Mouse (Mus musculus) liver, adult 2 months (tissue): ENCODE measurements around the gene Slc25a1. TPM values are rescaled to one million over a fixed set of nuclear protein-coding genes. Genes with fewer than 3 reads are reported as not detected.

Experiments used
- DNase-seq: peaks from one replicate; pipeline ENCODE4 v3.0.0-alpha.2; 2011; ENCODE audit warnings: low read depth, low spot score; ENCODE audit errors: extremely low read depth
- H3K27ac ChIP-seq: fragments of 200-500 bp; replicated peaks from 2 replicates; pipeline ENCODE4 v1.5.1; 2012; ENCODE audit warnings: low read depth, mild to moderate bottlenecking, control low read depth, inconsistent platforms, low read length; ENCODE audit not compliant: insufficient read depth
- H3K27me3 ChIP-seq: fragments of 200-500 bp; 2 replicates; pipeline ENCODE4 v1.6.1; 2012; ENCODE audit warnings: mild to moderate bottlenecking, moderate library complexity, low read length, inconsistent platforms; ENCODE audit not compliant: control insufficient read depth, insufficient read depth
- H3K36me3 ChIP-seq: fragments of 200-500 bp; 2 replicates; pipeline ENCODE4 v1.6.1; 2012; ENCODE audit warnings: low read length, inconsistent platforms; ENCODE audit not compliant: control insufficient read depth, insufficient read depth
- H3K4me1 ChIP-seq: fragments of 200-500 bp; 2 replicates; pipeline ENCODE4 v1.6.1; 2011; ENCODE audit warnings: low read length; ENCODE audit not compliant: control insufficient read depth, insufficient read depth
- H3K4me3 ChIP-seq: fragments of 200-500 bp; 2 replicates; pipeline ENCODE4 v1.5.1; 2011; ENCODE audit warnings: low read depth, mild to moderate bottlenecking, control low read depth, low read length, moderate library complexity; ENCODE audit not compliant: insufficient read depth
- H3K79me2 ChIP-seq: fragments of 200-500 bp; 2 replicates; pipeline ENCODE4 v1.6.1; 2012; ENCODE audit warnings: inconsistent platforms, mild to moderate bottlenecking, low read length, moderate library complexity; ENCODE audit not compliant: control insufficient read depth, insufficient read depth
- H3K9ac ChIP-seq: fragments of 200-500 bp; 2 replicates; pipeline ENCODE4 v1.6.1; 2012; ENCODE audit warnings: low read depth, mild to moderate bottlenecking, control low read depth, inconsistent platforms, low read length
- CTCF ChIP-seq: fragments of 200-500 bp; IDR thresholded peaks from 2 replicates; pipeline ENCODE4 v1.5.1; 2011; ENCODE audit warnings: low read depth, low read length, control low read depth
- POLR2A ChIP-seq: fragments of 200-500 bp; IDR thresholded peaks from 2 replicates; pipeline ENCODE4 v1.6.1; 2011; ENCODE audit warnings: low read length, control low read depth; ENCODE audit not compliant: insufficient read depth; ENCODE audit errors: extremely low read depth
- WGBS: fragments of 180-500 bp; shearing (Covaris S2); methylation state at CpG from one replicate; pipeline ENCODE4 v1.1.7; 2018; 5-methylcytosine and 5-hydroxymethylcytosine counted together
- polyA plus RNA-seq: library from polyadenylated mRNA; depleted of rRNA; stranded (reverse); fragments of >200 nt; gene quantifications from 2 replicates; pipeline ENCODE4 v1.2.3, GENCODE M21; 2012
- total RNA-seq: library from RNA; depleted of rRNA; stranded (reverse); fragments of >200 nt; gene quantifications from 2 replicates; pipeline ENCODE4 v1.2.3, GENCODE M21; 2014

The Slc25a1 gene
- total and polyA plus RNA-seq, 2 experiments = 164 to 373 TPM

DNA sequence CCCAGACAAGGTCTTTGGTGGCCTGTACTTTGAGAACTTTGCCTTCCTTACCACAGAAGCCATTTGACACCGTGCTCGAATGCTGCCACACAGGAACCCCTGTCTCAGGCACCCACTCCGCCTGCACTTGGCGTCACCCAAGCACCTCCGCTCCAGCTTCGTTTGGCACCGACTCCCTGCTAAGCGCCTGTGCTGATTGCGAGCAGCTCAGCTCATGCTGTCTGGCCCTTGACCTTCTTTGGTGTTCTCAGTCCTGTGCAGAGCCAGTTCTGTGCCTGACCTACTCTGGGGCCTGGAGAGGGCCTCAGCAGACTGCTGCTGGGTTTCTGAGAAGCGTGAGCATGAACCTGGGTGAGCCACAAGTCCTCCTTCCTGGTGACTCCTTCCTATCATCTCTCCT is 8.8 kb upstream of the Slc25a1 start:
- Histone ChIP-seq H3K27ac (no peak overlapping the region), H3K36me3 (no peaks in the 10 kb centered on the region), H3K4me1 (no peaks in the 10 kb centered on the region), H3K27me3 (no peaks in the 10 kb centered on the region), H3K79me2 (no peaks in the 10 kb centered on the region), H3K4me3 (no peak overlapping the region), H3K9ac (no peak overlapping the region)
- TF ChIP-seq POLR2A = no peak
- no peak for TF ChIP-seq CTCF
- DNase-seq = no peak
- 83% methylated on average over 10 of the region's 10 CpGs for WGBS

DNA sequence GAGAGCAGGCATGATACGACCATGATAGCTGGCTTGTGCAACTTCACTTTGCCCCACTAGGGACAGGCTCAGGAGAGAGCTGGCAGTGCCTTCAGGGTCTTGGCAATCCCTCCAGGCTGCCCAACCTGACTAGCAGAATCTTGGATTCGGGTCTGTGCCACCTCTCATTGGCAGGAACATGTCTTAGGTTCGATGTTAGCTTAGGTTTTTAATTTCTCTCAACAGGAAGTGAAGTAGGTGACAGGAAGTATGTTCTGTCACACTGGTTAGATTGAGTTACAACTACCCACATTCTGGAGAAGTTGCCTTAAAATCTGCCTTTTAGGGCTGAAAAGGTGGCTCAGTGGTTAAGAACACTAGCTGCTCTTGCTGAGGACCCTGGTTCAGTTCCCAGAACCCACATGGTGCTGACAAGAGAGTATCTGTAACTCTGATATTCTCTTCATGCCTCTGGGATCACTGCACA is 6.5 kb upstream of the Slc25a1 start:
- Histone ChIP-seq H3K9ac (no peak overlapping the region), H3K27me3 (no peaks in the 10 kb centered on the region), H3K36me3 (no peaks in the 10 kb centered on the region), H3K4me1 (no peaks in the 10 kb centered on the region; the same call in 1 of the 2 replicates), H3K79me2 (no peaks in the 10 kb centered on the region), H3K27ac (no peak overlapping the region), H3K4me3 (no peak overlapping the region)
- WGBS = 45% methylated on average over 3 of the region's 3 CpGs
- no peak for DNase-seq
- TF ChIP-seq POLR2A = no peak
- TF ChIP-seq CTCF = no peak

DNA sequence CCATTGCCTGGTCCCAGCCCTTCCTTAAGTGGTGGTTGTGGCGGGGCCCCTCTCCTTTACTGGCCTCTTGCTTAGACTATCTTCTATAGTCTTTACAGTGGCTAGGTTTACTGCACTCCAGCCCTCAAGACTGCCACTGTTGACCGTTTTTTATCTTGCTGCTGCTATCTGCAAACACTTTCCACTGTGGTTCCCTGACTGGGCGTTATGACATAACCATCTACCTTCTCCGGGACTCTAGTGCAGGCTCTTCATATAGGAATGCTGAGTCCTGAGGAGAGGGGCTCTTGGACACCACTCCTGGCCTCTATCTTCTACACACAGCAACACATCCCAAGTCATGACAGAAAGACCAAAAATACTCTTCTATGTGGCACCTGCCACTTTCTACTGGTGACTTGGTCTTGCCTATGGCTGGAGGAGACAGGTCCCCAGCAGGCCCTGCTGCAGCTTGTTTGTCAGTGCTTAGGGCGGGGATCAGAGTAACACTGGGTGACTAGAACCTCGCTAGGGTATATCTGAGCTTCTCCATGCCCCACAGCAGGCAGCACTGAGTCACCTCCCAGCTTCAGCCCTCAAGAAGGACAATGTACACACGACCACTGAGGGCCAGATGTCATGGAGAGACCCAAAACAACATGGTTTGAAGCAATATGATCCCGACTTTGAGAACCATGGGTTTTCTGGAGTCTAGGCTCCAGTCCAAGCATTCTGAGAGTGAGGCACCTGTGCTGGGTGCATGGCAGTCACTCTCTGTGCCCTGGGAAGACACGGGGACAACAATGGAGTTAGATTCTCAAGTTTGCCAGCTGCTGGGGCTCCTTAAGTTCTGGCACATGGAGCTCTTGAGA is 5.8 kb upstream of the Slc25a1 start:
- Histone ChIP-seq H3K79me2 (no peaks in the 10 kb centered on the region), H3K9ac (no peak overlapping the region), H3K27ac (no peak overlapping the region), H3K27me3 (no peaks in the 10 kb centered on the region), H3K4me3 (no peak overlapping the region), H3K4me1 (peaks cover 2% of the 10 kb centered on the region; the same call in 1 of the 2 replicates), H3K36me3 (no peaks in the 10 kb centered on the region)
- 71% methylated on average over 9 of the region's 9 CpGs for WGBS
- no peak for DNase-seq
- TF ChIP-seq POLR2A (no peak), CTCF (no peak)

DNA sequence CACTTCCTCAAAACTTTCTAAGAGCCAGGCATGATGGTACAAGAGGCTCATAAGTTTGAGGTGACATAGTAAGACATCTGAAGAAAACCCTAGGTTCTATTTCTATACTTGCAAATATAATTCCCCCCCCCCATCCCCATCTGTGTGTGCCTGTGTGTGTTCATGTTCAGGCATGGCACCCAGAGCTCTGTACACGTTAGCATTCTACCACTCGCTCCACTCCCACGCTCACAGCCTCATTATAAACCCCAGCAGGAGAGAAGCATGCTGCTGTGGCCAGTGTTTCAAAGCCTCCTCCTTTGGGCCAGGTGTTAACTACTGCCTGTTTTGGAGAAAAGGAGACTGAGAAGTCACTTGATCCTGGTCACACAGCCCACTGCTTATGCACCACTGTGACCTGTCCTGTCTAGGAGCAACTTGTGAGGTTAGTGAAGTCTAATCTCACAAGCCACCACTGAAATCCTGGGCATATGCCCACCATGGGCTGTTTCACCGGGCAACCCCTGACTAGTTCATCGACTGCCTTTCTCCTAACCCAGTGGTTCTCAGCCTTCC is 4.0 kb upstream of the Slc25a1 start:
- Histone ChIP-seq H3K4me1 (peaks cover 4% of the 10 kb centered on the region; the same call in 1 of the 2 replicates), H3K9ac (no peak overlapping the region), H3K4me3 (no peak overlapping the region), H3K27ac (no peak overlapping the region), H3K79me2 (peaks cover 5% of the 10 kb centered on the region; the same call in 1 of the 2 replicates), H3K27me3 (no peaks in the 10 kb centered on the region), H3K36me3 (no peaks in the 10 kb centered on the region)
- WGBS = 83% methylated on average over 5 of the region's 5 CpGs
- DNase-seq = no peak
- TF ChIP-seq CTCF = no peak
- TF ChIP-seq POLR2A = no peak

DNA sequence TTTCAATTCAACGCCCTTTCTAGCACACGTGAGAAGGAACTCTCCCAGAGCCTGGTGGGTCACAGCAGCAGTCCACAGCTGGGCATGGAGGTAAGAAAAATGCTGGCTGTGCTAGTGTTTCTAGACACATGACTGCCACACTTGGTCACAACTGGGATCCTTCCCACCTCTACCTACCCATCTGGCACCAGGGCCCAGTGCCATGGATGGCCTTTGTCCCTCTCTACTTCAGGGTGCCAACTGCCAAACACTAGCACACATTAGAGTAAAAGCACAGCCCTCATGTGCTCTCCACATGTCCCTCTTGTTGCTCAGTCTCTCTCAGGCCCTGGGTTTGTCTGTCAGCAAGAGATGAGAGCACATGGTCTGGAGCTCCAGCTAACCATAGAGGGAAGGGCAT is 1.6 kb upstream of the Slc25a1 start:
- peak; percentile 74 for DNase-seq
- Histone ChIP-seq H3K9ac (no peak overlapping the region), H3K36me3 (peaks cover 2% of the 10 kb centered on the region; the same call in 1 of the 2 replicates), H3K4me3 (no peak overlapping the region), H3K79me2 (peaks cover 5% of the 10 kb centered on the region; the same call in 1 of the 2 replicates), H3K27me3 (no peaks in the 10 kb centered on the region), H3K4me1 (peaks cover 13% of the 10 kb centered on the region), H3K27ac (no peak overlapping the region)
- WGBS = 76% methylated on average over 2 of the region's 2 CpGs
- TF ChIP-seq POLR2A (no peak), CTCF (no peak)

DNA sequence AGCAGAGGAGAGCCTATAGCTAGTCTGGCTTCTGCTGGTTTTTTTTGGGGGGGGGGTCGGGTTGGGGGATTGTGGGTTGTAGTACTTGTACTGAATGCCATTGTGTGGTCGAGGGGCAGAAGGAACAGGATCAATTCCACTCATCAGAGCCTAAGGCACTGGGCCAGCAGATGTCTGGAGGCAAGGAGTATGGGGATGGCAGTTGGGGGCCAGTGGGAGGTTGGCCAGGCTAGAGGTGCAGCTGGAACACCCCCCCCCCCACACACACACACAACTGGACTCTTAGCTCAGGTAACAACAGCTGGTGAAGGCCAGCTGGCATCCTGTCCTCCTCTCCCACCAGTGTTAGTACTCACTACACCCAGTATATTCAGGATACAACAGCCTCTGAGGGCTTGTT is 1.2 kb upstream of the Slc25a1 start:
- no peak for TF ChIP-seq CTCF
- TF ChIP-seq POLR2A = no peak
- Histone ChIP-seq H3K9ac (no peak overlapping the region), H3K36me3 (peaks cover 2% of the 10 kb centered on the region; the same call in 1 of the 2 replicates), H3K27me3 (no peaks in the 10 kb centered on the region), H3K27ac (no peak overlapping the region), H3K4me1 (peaks cover 13% of the 10 kb centered on the region), H3K4me3 (no peak overlapping the region), H3K79me2 (peaks cover 5% of the 10 kb centered on the region; the same call in 1 of the 2 replicates)
- DNase-seq = no peak
- WGBS = 26% methylated on average over 2 of the region's 2 CpGs
